In the genomic region with DNA sequence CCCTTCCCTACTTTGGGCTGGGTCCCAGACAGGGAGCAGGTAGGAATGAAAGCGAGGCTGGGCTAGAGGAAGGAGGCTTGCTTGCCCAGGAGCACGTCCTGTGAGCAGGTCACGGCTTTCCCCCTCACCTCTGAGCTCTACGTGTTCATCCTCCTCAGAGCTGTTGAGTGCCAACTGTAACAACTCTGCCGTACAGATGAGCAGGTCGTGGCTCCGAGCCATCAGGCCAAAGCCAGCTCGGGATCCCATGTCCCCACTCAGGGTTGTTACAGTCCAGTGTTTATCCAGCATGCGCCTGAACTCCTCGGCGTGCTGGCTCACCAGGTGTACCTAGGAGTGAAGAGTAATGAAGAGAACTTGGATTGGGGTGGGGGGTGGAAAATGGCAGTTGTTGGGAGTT, we compare ENCODE assay signal across 16 mouse cellular contexts. TPM values are rescaled to one million over a fixed set of nuclear protein-coding genes. Genes with fewer than 3 reads are reported as not detected.
DNase-seq lines count a peak whose midpoint lies in the region; ATAC-seq and TF ChIP-seq lines count a peak whose summit lies in the region.
"Had no signal": no experiment of that assay in that cellular context is flagged by ENCODE, and none has a peak within 500 bp of the region (broad histone marks: within the 10 kb centered on the region; RNA-seq: fewer than 3 reads in every experiment).

No protein-coding gene starts in this region.

- no peak for ATAC-seq in liver, embryonic 16.5 days (ENCODE audit: low read depth)

- peaks cover 2% of the 10 kb centered on the region; the same call in 1 of the 2 replicates for H3K36me3 ChIP-seq in liver, embryonic 16.5 days (ENCODE audit: control insufficient read depth, insufficient read depth)

- peak overlapping the region; percentile 73 for H3K4me3 ChIP-seq in bone marrow macrophage, adult 2 months (ENCODE audit: insufficient read depth, low read length)
- H3K4me3 ChIP-seq in liver, embryonic 16.5 days (ENCODE audit: low read depth, low read length): no peak overlapping the region
- H3K4me3 ChIP-seq in layer of hippocampus, adult 2 months: no peak overlapping the region
- H3K4me3 ChIP-seq: forebrain, embryonic 13.5 days; hindbrain, embryonic 15.5 days; lung, embryonic 15.5 days; neural tube, embryonic 12.5 days had no signal

- 58% methylated on average over 11 of the region's 11 CpGs for WGBS in liver, embryonic 16.5 days (ENCODE audit: insufficient replicate concordance)

- no peak for TF ChIP-seq CTCF in bone marrow macrophage, adult 2 months (IDR thresholded peaks at IDR 0.05; ENCODE audit: low read depth, low read length)
- no peak for TF ChIP-seq CTCF in layer of hippocampus, adult 2 months (conservative IDR thresholded peaks at IDR 0.05)

- no peak overlapping the region for H3K9ac ChIP-seq in liver, embryonic 16.5 days (ENCODE audit: low read depth, low read length)
- H3K9ac ChIP-seq: forebrain, embryonic 13.5 days; hindbrain, embryonic 15.5 days; lung, embryonic 15.5 days; neural tube, embryonic 12.5 days had no signal

- no peaks in the 10 kb centered on the region for H3K9me3 ChIP-seq in liver, embryonic 16.5 days (replicated peaks; ENCODE audit: control insufficient read depth, low read length)
- H3K9me3 ChIP-seq: embryonic facial prominence, embryonic 10.5 days; forebrain, embryonic 13.5 days; hindbrain, embryonic 15.5 days; lung, embryonic 15.5 days; neural tube, embryonic 12.5 days had no signal

- H3K27ac ChIP-seq in bone marrow macrophage, adult 2 months (ENCODE audit: insufficient read depth, low read depth, low read length): no peak overlapping the region
- H3K27ac ChIP-seq in liver, embryonic 16.5 days (ENCODE audit: low read length): no peak overlapping the region
- no peak overlapping the region for H3K27ac ChIP-seq in layer of hippocampus, adult 2 months
- H3K27ac ChIP-seq: embryonic facial prominence, embryonic 10.5 days; forebrain, embryonic 13.5 days; hindbrain, embryonic 15.5 days; lung, embryonic 15.5 days; neural tube, embryonic 12.5 days had no signal

- TF ChIP-seq POLR2A in bone marrow macrophage, adult 2 months (IDR thresholded peaks at IDR 0.05; ENCODE audit: borderline replicate concordance, low read depth, low read length): no peak

- peak; percentile 57 for DNase-seq in kidney, adult 18-20 months
- no peak for DNase-seq in kidney, postnatal 4 days
- DNase-seq in CD4-positive, CD25-positive, alpha-beta regulatory T cell, adult 2 months (ENCODE audit: low read depth, low spot score): peak; percentile 47
- no peak for DNase-seq in retina, embryonic 14.5 days (ENCODE audit: low spot score)
- no peak for DNase-seq in layer of hippocampus, adult 2 months (ENCODE audit: low spot score in 2 of 2)
- no peak for DNase-seq in cerebellum, adult 11-12 months
- DNase-seq: cerebellum, adult 18-20 months had no signal

- H3K27me3 ChIP-seq in liver, embryonic 16.5 days (ENCODE audit: control insufficient read depth, insufficient read depth, low read depth, low read length): no peaks in the 10 kb centered on the region
- H3K27me3 ChIP-seq: lung, embryonic 15.5 days; neural tube, embryonic 12.5 days had no signal

- peaks cover 17% of the 10 kb centered on the region for H3K4me1 ChIP-seq in bone marrow macrophage, adult 2 months (ENCODE audit: control insufficient read depth, insufficient read depth, low read length)
- H3K4me1 ChIP-seq in liver, embryonic 16.5 days (ENCODE audit: control insufficient read depth, low read depth, low read length): peaks cover 26% of the 10 kb centered on the region

- H3K4me2 ChIP-seq in liver, embryonic 16.5 days (ENCODE audit: low read depth, low read length): peak overlapping the region; percentile 61

RNA-seq across cellular contexts. Expression of gene Dhx58, which starts 0.7 kb away (rescaled TPM):
- polyA plus RNA-seq in bone marrow macrophage, adult 2 months (2012; ENCODE audit: insufficient read depth, insufficient read length, missing spikeins): 58.8 and 58.9 TPM in 2 replicates
- 1.9 and 2.2 TPM in 2 replicates for polyA plus RNA-seq in liver, embryonic 16.5 days (2015; fragmentation: Nextera tagmentation; extraction: Ambion mirVana)
- total RNA-seq in layer of hippocampus, adult 2 months (2021): 1 to 10 TPM; 1.6 to 2.3 TPM

RNA-seq across cellular contexts. Expression of gene Kat2a, which starts 8.9 kb away (rescaled TPM):
- polyA plus RNA-seq in bone marrow macrophage, adult 2 months (2012; ENCODE audit: insufficient read depth, insufficient read length, missing spikeins): 18.8 and 18.9 TPM in 2 replicates
- 9.9 and 12.0 TPM in 2 replicates for polyA plus RNA-seq in liver, embryonic 16.5 days (2015; fragmentation: Nextera tagmentation; extraction: Ambion mirVana)
- 10 to 100 TPM; 55.4 to 57.8 TPM for total RNA-seq in layer of hippocampus, adult 2 months (2021)

RNA-seq across cellular contexts. Expression of gene Hspb9, which starts 10.3 kb away (rescaled TPM):
- not detected in 2 replicates for polyA plus RNA-seq in bone marrow macrophage, adult 2 months (2012; ENCODE audit: insufficient read depth, insufficient read length, missing spikeins)
- 0.24 TPM in 1 of 2 replicates, not detected in the other for polyA plus RNA-seq in liver, embryonic 16.5 days (2015; fragmentation: Nextera tagmentation; extraction: Ambion mirVana)
- not detected for total RNA-seq in layer of hippocampus, adult 2 months (2021)
- total RNA-seq: gastrocnemius, postnatal 4 days had no signal
- polyA plus RNA-seq: forebrain, embryonic 13.5 days; neural tube, embryonic 12.5 days; thymus, postnatal 0 days had no signal

RNA-seq across cellular contexts. Expression of gene Zfp385c, which starts 11.1 kb away (rescaled TPM):
- not detected in 2 replicates for polyA plus RNA-seq in bone marrow macrophage, adult 2 months (2012; ENCODE audit: insufficient read depth, insufficient read length, missing spikeins)
- 0.05 TPM in 1 of 2 replicates, not detected in the other for polyA plus RNA-seq in liver, embryonic 16.5 days (2015; fragmentation: Nextera tagmentation; extraction: Ambion mirVana)
- total RNA-seq in layer of hippocampus, adult 2 months (2021): under 1 TPM; 0.20 to 0.67 TPM

RNA-seq across cellular contexts. Expression of gene Rab5c, which starts 34.6 kb away (rescaled TPM):
- polyA plus RNA-seq in bone marrow macrophage, adult 2 months (2012; ENCODE audit: insufficient read depth, insufficient read length, missing spikeins): 269 and 300 TPM in 2 replicates
- polyA plus RNA-seq in liver, embryonic 16.5 days (2015; fragmentation: Nextera tagmentation; extraction: Ambion mirVana): 21.9 and 22.6 TPM in 2 replicates
- 100 to 1,000 TPM; 137 to 148 TPM for total RNA-seq in layer of hippocampus, adult 2 months (2021)

Comparison
In these comparisons a context has a peak if more than half of its experiments do, and no peak if none do; other contexts are left out.
1. DNase-seq: peak in kidney, adult 18-20 months (single experiment) and CD4-positive, CD25-positive, alpha-beta regulatory T cell, adult 2 months (single experiment); none in kidney, postnatal 4 days (0 of 2), retina, embryonic 14.5 days (single experiment), layer of hippocampus, adult 2 months (0 of 2) and cerebellum, adult 11-12 months (single experiment).
2. RNA of gene Dhx58, which starts 0.7 kb away (polyA plus RNA-seq): 58.8 to 58.9 TPM in bone marrow macrophage, adult 2 months; 1.9 to 2.2 TPM in liver, embryonic 16.5 days; every median in the first group is over 10 times any median in the second.